Mouse (Mus musculus) liver, embryonic 15.5 days (tissue): ENCODE measurements around the gene Pex13. TPM values are rescaled to one million over a fixed set of nuclear protein-coding genes. Genes with fewer than 3 reads are reported as not detected.

Experiments used
- ATAC-seq: fragments of 200-750 bp; cut with Nextera tagmentation; 2 replicates; pipeline ENCODE4 v1.8.0; 2017; ENCODE audit warnings: moderate number of reproducible peaks, mild to moderate bottlenecking, moderate library complexity; ENCODE audit not compliant: insufficient read depth
- H3K27ac ChIP-seq: fragments of 300-500 bp; sonication (generic); replicated peaks from 2 replicates; pipeline ENCODE4 v1.5.1; 2015; ENCODE audit warnings: mild to moderate bottlenecking, inconsistent platforms
- H3K27me3 ChIP-seq: fragments of 300-500 bp; sonication (generic); 2 replicates; pipeline ENCODE4 v1.6.1; 2015; ENCODE audit warnings: mild to moderate bottlenecking, inconsistent platforms
- H3K36me3 ChIP-seq: fragments of 300-500 bp; sonication (generic); replicated peaks from 2 replicates; pipeline ENCODE4 v1.6.1; 2015; ENCODE audit warnings: moderate library complexity, mild to moderate bottlenecking, inconsistent platforms
- H3K4me1 ChIP-seq: fragments of 300-500 bp; sonication (generic); replicated peaks from 2 replicates; pipeline ENCODE4 v1.6.1; 2015; ENCODE audit warnings: inconsistent platforms
- H3K4me2 ChIP-seq: fragments of 300-500 bp; sonication (generic); 2 replicates; pipeline ENCODE4 v1.6.1; 2015; ENCODE audit warnings: moderate library complexity, mild to moderate bottlenecking, inconsistent platforms
- H3K4me3 ChIP-seq: fragments of 300-500 bp; sonication (generic); replicated peaks from 2 replicates; pipeline ENCODE4 v1.5.1; 2015; ENCODE audit warnings: mild to moderate bottlenecking, inconsistent platforms
- H3K9ac ChIP-seq: fragments of 300-500 bp; sonication (generic); 2 replicates; pipeline ENCODE4 v1.6.1; 2015; ENCODE audit warnings: moderate library complexity, mild to moderate bottlenecking, inconsistent platforms
- H3K9me3 ChIP-seq: fragments of 300-500 bp; sonication (generic); replicated peaks from 2 replicates; pipeline ENCODE4 v1.6.1; 2016; ENCODE audit warnings: inconsistent platforms
- WGBS: fragments of 180-500 bp; shearing (Covaris S2); methylation state at CpG from one replicate; pipeline ENCODE4 v1.1.7; 2015; ENCODE audit warnings: mixed read lengths; ENCODE audit not compliant: insufficient replicate concordance; 5-methylcytosine and 5-hydroxymethylcytosine counted together
- polyA plus RNA-seq: library from polyadenylated mRNA; unstranded; fragments of >200 nt; fragmentation: Nextera tagmentation; extraction: Ambion mirVana; gene quantifications from 2 replicates; pipeline ENCODE4 v1.2.1, GENCODE M21; 2015

Gene Pex13
- 9.4 and 11.4 TPM in 2 replicates for polyA plus RNA-seq

- Histone ChIP-seq H3K27me3 (no peaks in the 10 kb centered on the region), H3K36me3 (no peaks in the 10 kb centered on the region), H3K9me3 (no peaks in the 10 kb centered on the region), H3K9ac (peak within 1 kb of the TSS; percentile 95), H3K4me2 (peak within 1 kb of the TSS; percentile 86), H3K27ac (peak within 1 kb of the TSS; percentile 90), H3K4me1 (peaks cover 13% of the 10 kb centered on the region), H3K4me3 (peak within 1 kb of the TSS; percentile 95)
- peak; percentile 95 for ATAC-seq
- WGBS, result under 1% methylated on average over 49 of the region's 49 CpGs
Measured at GRCm38 (mm10) chr11:23665798-23666501, at the start of gene Pex13. TSS of gene Pex13 (minus strand) at chr11:23665959.

DNA sequence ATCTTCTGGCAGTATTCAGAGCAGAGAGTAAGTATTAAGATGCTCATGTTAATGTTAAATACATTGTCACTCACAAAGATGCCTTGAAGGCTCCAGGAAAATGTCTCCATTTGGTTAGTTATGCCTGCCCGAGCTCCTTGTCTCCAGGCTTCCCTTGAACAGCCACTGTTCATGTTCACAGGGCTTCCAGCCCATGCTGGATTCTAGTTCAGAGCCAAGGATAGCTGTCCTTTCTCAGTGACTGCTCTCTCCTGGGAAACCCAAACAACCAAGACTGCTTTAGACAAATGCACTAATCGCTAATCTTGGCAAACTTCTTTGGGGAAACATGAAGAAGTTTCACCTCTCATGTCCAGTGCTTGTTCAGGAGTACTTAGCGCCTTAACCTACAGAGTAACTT lies 46.5 kb upstream of the Pex13 start:
- no peak overlapping the region for H3K4me3 ChIP-seq
- peaks cover 53% of the 10 kb centered on the region for H3K36me3 ChIP-seq
- no peaks in the 10 kb centered on the region for H3K4me1 ChIP-seq
- no peak for ATAC-seq
- H3K27me3 ChIP-seq, result no peaks in the 10 kb centered on the region
- no peak overlapping the region for H3K9ac ChIP-seq
- 73% methylated on average over 3 of the region's 3 CpGs for WGBS
- H3K4me2 ChIP-seq, result no peak overlapping the region
- no peaks in the 10 kb centered on the region for H3K9me3 ChIP-seq
- no peak overlapping the region for H3K27ac ChIP-seq

GRCm38 (mm10) chr11:23704604-23705294 lies 39.0 kb upstream of the Pex13 start:
- Histone ChIP-seq H3K9me3 (no peaks in the 10 kb centered on the region), H3K9ac (no peak overlapping the region), H3K4me2 (no peak overlapping the region), H3K4me1 (no peaks in the 10 kb centered on the region), H3K36me3 (peaks cover 18% of the 10 kb centered on the region), H3K4me3 (no peak overlapping the region), H3K27ac (no peak overlapping the region), H3K27me3 (no peaks in the 10 kb centered on the region)
- no peak for ATAC-seq
- WGBS, result 74% methylated on average over 7 of the region's 7 CpGs

GRCm38 (mm10) chr11:23701831-23702230 lies 36.1 kb upstream of the Pex13 start:
- H3K27me3 ChIP-seq, result no peaks in the 10 kb centered on the region
- no peaks in the 10 kb centered on the region for H3K9me3 ChIP-seq
- no peak overlapping the region for H3K27ac ChIP-seq
- no peak overlapping the region for H3K4me3 ChIP-seq
- H3K36me3 ChIP-seq, result peaks cover 4% of the 10 kb centered on the region
- 79% methylated on average over 3 of the region's 3 CpGs for WGBS
- ATAC-seq, result no peak
- no peak overlapping the region for H3K4me2 ChIP-seq
- H3K4me1 ChIP-seq, result no peaks in the 10 kb centered on the region
- no peak overlapping the region for H3K9ac ChIP-seq

DNA sequence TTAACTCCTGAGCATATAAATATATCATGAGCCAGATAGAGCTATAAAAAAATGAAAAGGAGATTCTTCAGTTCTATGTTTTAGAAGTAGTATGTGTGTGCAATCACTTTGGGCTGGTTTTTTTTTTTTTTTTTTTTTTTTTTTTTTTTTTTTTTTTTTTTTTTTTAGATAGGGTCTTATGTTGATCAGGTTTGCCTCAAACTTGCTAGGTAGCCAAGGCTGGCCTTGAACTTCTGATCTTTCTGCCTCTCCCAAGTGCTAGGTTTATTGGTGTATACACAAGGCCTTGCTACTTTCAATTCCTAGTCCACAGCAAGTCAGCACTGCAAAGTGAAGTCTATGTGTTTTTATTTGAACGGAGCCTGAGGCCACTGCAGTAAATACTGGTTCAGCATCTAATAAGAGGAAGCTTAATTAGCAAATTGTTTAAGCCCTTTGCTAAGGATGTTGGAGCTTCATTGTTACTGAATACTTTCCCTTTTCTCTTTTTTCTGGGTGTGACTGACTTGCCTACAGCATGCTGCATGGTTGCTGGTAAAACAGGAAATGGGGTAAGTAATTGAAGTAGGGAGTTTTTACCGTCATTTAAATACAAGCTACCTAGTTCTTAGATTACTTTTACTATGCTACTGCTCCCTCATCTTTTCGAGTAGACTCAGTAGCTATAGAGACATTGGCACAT lies 33.8 kb upstream of the Pex13 start:
- Histone ChIP-seq H3K4me1 (no peaks in the 10 kb centered on the region), H3K36me3 (peaks cover 4% of the 10 kb centered on the region), H3K27ac (no peak overlapping the region), H3K4me3 (no peak overlapping the region), H3K9me3 (no peaks in the 10 kb centered on the region), H3K4me2 (no peak overlapping the region), H3K9ac (no peak overlapping the region), H3K27me3 (no peaks in the 10 kb centered on the region)
- WGBS, result 63% methylated on average over 3 of the region's 3 CpGs
- ATAC-seq, result no peak

DNA sequence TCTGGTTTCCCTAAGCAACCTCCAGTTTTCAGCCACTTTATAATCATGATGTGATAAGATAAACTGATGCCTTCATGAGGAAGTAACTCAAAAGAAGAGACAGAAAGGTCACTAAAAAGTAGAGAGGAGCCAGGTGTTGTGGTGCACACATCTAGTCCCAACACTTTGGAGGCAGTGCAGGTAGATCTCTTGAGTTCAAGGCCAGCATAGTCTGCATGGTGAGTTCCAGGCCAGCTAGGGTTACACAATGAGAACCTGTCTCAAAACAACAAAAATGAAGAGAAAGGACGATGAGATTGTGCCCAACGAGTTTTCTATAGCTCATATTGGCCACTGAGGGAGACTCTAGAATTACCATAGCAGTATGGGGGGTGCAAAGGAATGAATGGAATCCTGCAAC lies 32.8 kb upstream of the Pex13 start:
- Histone ChIP-seq H3K9ac (no peak overlapping the region), H3K4me2 (no peak overlapping the region), H3K27ac (no peak overlapping the region), H3K9me3 (no peaks in the 10 kb centered on the region), H3K4me1 (no peaks in the 10 kb centered on the region), H3K27me3 (no peaks in the 10 kb centered on the region), H3K36me3 (peaks cover 4% of the 10 kb centered on the region), H3K4me3 (no peak overlapping the region)
- ATAC-seq, result no peak
- 71% methylated on average over 2 of the region's 2 CpGs for WGBS

GRCm38 (mm10) chr11:23695847-23696246 lies 30.1 kb upstream of the Pex13 start:
- Histone ChIP-seq H3K27ac (no peak overlapping the region), H3K36me3 (peaks cover 4% of the 10 kb centered on the region), H3K4me2 (peak overlapping the region; percentile 15; the same call in 1 of the 2 replicates), H3K4me3 (no peak overlapping the region), H3K4me1 (0 out of 2 replicates have a peak, but pooled peaks cover 4% of the 10 kb centered on the region), H3K9ac (no peak overlapping the region), H3K27me3 (no peaks in the 10 kb centered on the region), H3K9me3 (no peaks in the 10 kb centered on the region)
- no peak for ATAC-seq

- ATAC-seq, result no peak
Measured at GRCm38 (mm10) chr11:23693286-23693685, 27.5 kb upstream of the Pex13 start.

DNA sequence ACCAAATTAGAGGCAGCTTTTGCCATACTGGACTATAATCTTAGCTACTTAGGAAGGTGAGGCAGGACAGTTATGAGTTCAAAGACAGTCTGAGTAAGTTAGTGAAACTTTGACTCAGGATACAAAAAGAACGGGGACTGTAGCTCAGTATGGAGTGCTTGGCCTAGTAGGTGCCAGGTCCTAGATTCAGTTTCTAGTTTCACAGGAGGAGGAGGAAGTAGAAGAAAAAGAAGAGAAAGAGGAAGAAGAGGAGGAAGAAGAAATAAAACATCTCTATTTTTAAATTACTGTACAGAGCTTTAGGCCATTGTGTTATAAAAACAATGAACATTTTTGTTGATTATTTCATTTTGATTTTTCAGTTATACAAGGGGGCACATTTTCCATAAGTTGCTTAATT lies 22.3 kb upstream of the Pex13 start:
- Histone ChIP-seq H3K9me3 (no peaks in the 10 kb centered on the region), H3K4me3 (no peak overlapping the region), H3K4me2 (no peak overlapping the region), H3K27me3 (no peaks in the 10 kb centered on the region), H3K4me1 (0 out of 2 replicates have a peak, but pooled peaks cover under 1% of the 10 kb centered on the region), H3K27ac (no peak overlapping the region), H3K9ac (no peak overlapping the region), H3K36me3 (peaks cover 13% of the 10 kb centered on the region)
- no peak for ATAC-seq
- WGBS, result 86% methylated on average over 1 of the region's 1 CpGs

More at GRCm38 (mm10) chr11:23693286-23693685, 27.5 kb upstream of the Pex13 start:
- Histone ChIP-seq H3K9ac (no peak overlapping the region), H3K36me3 (peaks cover 4% of the 10 kb centered on the region; the same call in 1 of the 2 replicates), H3K4me2 (no peak overlapping the region), H3K9me3 (no peaks in the 10 kb centered on the region), H3K27ac (no peak overlapping the region), H3K4me3 (no peak overlapping the region), H3K27me3 (no peaks in the 10 kb centered on the region), H3K4me1 (0 out of 2 replicates have a peak, but pooled peaks cover 4% of the 10 kb centered on the region)
- 62% methylated on average over 2 of the region's 2 CpGs for WGBS

GRCm38 (mm10) chr11:23686671-23687070 lies 20.9 kb upstream of the Pex13 start:
- no peak for ATAC-seq
- WGBS, result 75% methylated on average over 5 of the region's 5 CpGs
- Histone ChIP-seq H3K27me3 (no peaks in the 10 kb centered on the region), H3K9ac (no peak overlapping the region), H3K4me1 (no peaks in the 10 kb centered on the region), H3K36me3 (peaks cover 22% of the 10 kb centered on the region), H3K4me3 (no peak overlapping the region), H3K4me2 (no peak overlapping the region), H3K27ac (no peak overlapping the region), H3K9me3 (no peaks in the 10 kb centered on the region)

DNA sequence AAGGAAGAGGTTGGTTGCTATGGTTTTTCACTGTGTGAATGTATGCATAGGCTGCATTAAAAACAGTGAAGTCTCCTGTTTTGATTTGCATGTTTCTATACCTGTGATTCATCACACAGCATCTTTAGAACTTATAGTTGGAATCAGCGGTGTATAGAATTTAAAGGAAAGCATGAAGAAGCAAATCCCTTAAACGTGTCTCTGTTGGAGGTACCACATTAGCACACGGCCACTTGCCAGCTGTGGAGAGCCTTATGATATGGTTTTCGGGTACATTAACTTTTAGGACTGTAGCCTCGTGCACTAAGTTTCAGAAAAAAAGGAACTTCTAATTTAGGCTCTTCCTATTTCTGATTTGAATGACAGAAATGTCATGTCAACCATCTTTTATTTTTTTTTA lies 16.8 kb upstream of the Pex13 start:
- peaks cover 36% of the 10 kb centered on the region for H3K36me3 ChIP-seq
- H3K4me3 ChIP-seq, result no peak overlapping the region
- no peak overlapping the region for H3K27ac ChIP-seq
- no peaks in the 10 kb centered on the region for H3K9me3 ChIP-seq
- H3K27me3 ChIP-seq, result no peaks in the 10 kb centered on the region
- WGBS, result 61% methylated on average over 5 of the region's 5 CpGs
- H3K9ac ChIP-seq, result no peak overlapping the region
- ATAC-seq, result no peak
- H3K4me2 ChIP-seq, result no peak overlapping the region
- H3K4me1 ChIP-seq, result no peaks in the 10 kb centered on the region
